Mouse (Mus musculus) lung, postnatal 0 days (tissue): ENCODE measurements around the gene Mmrn2. TPM values are rescaled to one million over a fixed set of nuclear protein-coding genes. Genes with fewer than 3 reads are reported as not detected.
A peak's percentile ranks its signal among the peaks of the same experiment; 100 is the strongest.

Experiments
- ATAC-seq: fragments of 200-750 bp; cut with Nextera tagmentation; 2 replicates; pipeline ENCODE4 v1.8.0; 2017; ENCODE audit warnings: moderate library complexity
- DNase-seq: peaks from one replicate; pipeline ENCODE4 v3.0.0-alpha.2; 2016; ENCODE audit warnings: low spot score
- H3K27ac ChIP-seq: fragments of 300-500 bp; sonication (generic); 2 replicates; pipeline ENCODE4 v1.5.1; 2014; ENCODE audit warnings: antibody characterized with exemption, mild to moderate bottlenecking, low read length, mixed read lengths
- H3K27me3 ChIP-seq: fragments of 300-500 bp; sonication (generic); replicated peaks from 2 replicates; pipeline ENCODE4 v1.6.1; 2014; ENCODE audit warnings: low read length, mixed read lengths; ENCODE audit not compliant: insufficient read depth
- H3K36me3 ChIP-seq: fragments of 300-500 bp; sonication (generic); 2 replicates; pipeline ENCODE4 v1.6.1; 2014; ENCODE audit warnings: low read length, mixed read lengths; ENCODE audit not compliant: insufficient read depth
- H3K4me1 ChIP-seq: fragments of 300-500 bp; sonication (generic); 2 replicates; pipeline ENCODE4 v1.6.1; 2014; ENCODE audit warnings: antibody characterized with exemption, low read depth, low read length, mixed read lengths; ENCODE audit not compliant: insufficient read depth
- H3K4me2 ChIP-seq: fragments of 300-500 bp; sonication (generic); replicated peaks from 2 replicates; pipeline ENCODE4 v1.6.1; 2014; ENCODE audit warnings: low read depth, mild to moderate bottlenecking, low read length, moderate library complexity, mixed read lengths
- H3K4me3 ChIP-seq: fragments of 300-500 bp; sonication (generic); 2 replicates; pipeline ENCODE4 v1.5.1; 2014; ENCODE audit warnings: low read depth, low read length
- H3K9ac ChIP-seq: fragments of 300-500 bp; sonication (generic); replicated peaks from 2 replicates; pipeline ENCODE4 v1.6.1; 2014; ENCODE audit warnings: low read depth, mild to moderate bottlenecking
- H3K9me3 ChIP-seq: fragments of 300-500 bp; sonication (generic); 2 replicates; pipeline ENCODE4 v1.6.1; 2016; ENCODE audit warnings: low read length, mixed read lengths
- CTCF ChIP-seq: IDR thresholded peaks from 2 replicates; pipeline ENCODE4 v1.5.1; 2016; ENCODE audit warnings: antibody characterized with exemption, mild to moderate bottlenecking
- EP300 ChIP-seq: IDR thresholded peaks from 2 replicates; pipeline ENCODE4 v1.6.1; 2016; ENCODE audit warnings: antibody characterized with exemption, mild to moderate bottlenecking, control low read depth
- WGBS: fragments of 180-500 bp; shearing (Covaris S2); extraction: QIAGEN DNeasy Blood & Tissue Kit; methylation state at CpG from one replicate; pipeline ENCODE4 v1.1.7; 2014; 5-methylcytosine and 5-hydroxymethylcytosine counted together
- polyA plus RNA-seq: library from polyadenylated mRNA; unstranded; fragments of >200 nt; fragmentation: Nextera tagmentation; extraction: Ambion mirVana; gene quantifications from 2 replicates; pipeline ENCODE4 v1.2.1, GENCODE M21; 2015

Mmrn2 gene
- polyA plus RNA-seq, 1 experiment from 2014 or later: 15.4 TPM

DNA sequence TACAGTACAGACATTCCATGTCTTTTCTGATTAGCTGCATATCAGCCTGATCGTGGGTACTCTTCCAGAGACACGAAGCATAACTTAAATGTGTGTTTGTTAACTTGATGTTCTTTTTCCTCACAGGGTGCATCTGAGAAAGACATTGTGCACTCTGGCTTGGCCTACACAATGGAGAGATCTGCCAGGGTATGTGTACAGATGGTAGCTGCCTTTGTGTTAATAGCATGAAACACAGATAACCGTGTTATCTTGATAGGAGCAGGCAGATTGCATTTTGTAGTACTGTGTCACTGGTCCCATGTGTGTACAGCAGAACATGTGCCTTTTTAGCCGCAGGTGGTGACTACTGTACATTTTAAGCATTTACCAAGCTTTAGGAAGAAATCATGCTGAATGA lies 33.3 kb upstream of the Mmrn2 start:
- no peaks in the 10 kb centered on the region for H3K27me3 ChIP-seq
- TF ChIP-seq CTCF: no peak
- TF ChIP-seq EP300: no peak
- H3K4me3 ChIP-seq: no peak overlapping the region
- ATAC-seq: no peak
- WGBS: 89% methylated on average over 4 of the region's 4 CpGs
- no peaks in the 10 kb centered on the region for H3K4me1 ChIP-seq
- H3K9ac ChIP-seq: no peak overlapping the region
- H3K9me3 ChIP-seq: no peaks in the 10 kb centered on the region
- H3K36me3 ChIP-seq: peaks cover 16% of the 10 kb centered on the region
- no peak overlapping the region for H3K4me2 ChIP-seq
- no peak for DNase-seq
- H3K27ac ChIP-seq: no peak overlapping the region

DNA sequence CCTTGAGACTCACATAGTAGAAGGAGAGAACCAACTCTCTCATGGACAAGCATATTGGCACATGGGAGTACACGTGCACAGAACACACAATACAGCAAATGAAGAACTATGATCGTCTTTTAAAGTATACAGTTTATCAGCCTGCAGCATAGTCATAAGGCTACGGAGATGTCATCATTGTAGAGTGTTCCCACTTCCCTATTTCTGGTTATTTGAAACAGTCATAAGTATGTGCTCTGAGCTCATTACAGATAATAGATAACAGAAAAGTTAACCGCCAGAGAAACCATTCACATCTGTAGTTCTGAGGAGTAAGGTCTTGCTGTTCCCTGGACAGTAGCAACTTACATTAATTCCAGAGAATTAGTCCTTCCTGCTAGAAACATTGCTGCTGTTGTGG lies 32.2 kb upstream of the Mmrn2 start:
- Histone ChIP-seq H3K27me3 (no peaks in the 10 kb centered on the region), H3K4me1 (no peaks in the 10 kb centered on the region), H3K9me3 (no peaks in the 10 kb centered on the region), H3K36me3 (peaks cover 11% of the 10 kb centered on the region; the same call in 1 of the 2 replicates), H3K4me2 (no peak overlapping the region), H3K4me3 (no peak overlapping the region), H3K9ac (no peak overlapping the region), H3K27ac (no peak overlapping the region)
- no peak for TF ChIP-seq CTCF
- no peak for TF ChIP-seq EP300
- DNase-seq (no peak), ATAC-seq (no peak)
- 90% methylated on average over 4 of the region's 4 CpGs for WGBS

DNA sequence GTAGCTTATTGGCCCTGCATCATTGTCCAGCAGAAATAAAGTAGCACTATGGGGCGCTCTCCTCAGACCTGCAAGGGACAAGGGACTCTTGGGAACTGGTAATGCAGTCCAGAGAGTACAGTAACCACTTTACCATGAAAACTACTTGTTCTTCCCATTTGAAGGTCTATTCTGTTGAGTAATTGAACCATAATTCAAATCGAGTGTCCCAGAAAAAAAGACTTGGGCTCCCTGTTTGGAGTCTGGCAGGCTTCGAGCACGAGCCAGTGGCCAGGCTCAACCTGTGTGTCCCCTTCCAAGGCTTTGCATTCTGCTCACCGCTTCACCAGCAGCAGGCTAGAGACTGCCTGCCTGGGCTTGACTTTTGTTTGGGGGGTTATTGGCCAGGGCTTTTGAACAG lies 30.9 kb upstream of the Mmrn2 start:
- no peaks in the 10 kb centered on the region for H3K4me1 ChIP-seq
- TF ChIP-seq CTCF: no peak
- no peak for TF ChIP-seq EP300
- peaks cover 5% of the 10 kb centered on the region; the same call in 1 of the 2 replicates for H3K36me3 ChIP-seq

DNA sequence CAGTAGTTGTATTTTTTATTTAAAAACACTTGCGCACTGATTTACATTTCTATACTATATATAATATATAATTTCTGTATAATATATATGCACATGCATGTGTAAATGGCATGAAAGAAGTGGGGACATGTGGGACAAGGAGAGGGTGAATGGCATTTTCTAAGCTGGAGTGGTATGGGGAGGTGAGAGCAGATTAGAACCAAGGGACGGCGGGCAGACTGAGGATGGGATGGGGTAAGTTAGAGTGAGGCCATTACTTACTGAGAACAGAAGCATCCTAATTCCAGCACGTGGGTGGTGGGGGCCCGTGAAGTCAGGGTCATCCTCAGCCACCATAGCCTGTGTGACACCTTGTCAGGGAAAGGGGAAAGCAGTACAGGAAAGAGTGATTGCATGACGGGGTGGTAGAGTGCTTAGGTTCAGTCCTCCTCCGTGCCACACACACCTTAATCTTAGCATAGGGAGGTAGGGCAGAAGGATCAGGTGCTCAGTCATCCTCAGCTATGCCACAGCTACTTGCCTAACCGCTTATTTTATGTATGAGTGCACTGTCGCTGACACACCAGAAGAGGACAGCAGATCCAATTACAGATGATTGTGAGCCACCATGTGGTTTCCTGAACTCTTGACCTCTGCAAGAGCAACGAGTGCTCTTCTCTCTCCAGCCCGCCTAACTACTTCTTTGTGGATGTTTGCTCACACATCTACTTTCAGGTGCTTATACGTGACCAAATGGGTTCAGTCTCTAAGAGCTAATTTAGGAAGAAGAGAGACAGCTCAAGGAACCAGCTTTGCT lies 29.3 kb upstream of the Mmrn2 start:
- Histone ChIP-seq H3K4me2 (no peak overlapping the region), H3K4me1 (no peaks in the 10 kb centered on the region), H3K9ac (no peak overlapping the region), H3K27me3 (no peaks in the 10 kb centered on the region), H3K27ac (no peak overlapping the region), H3K4me3 (no peak overlapping the region), H3K9me3 (no peaks in the 10 kb centered on the region), H3K36me3 (no peaks in the 10 kb centered on the region)
- WGBS: 45% methylated on average over 12 of the region's 12 CpGs
- DNase-seq (peak; percentile 81), ATAC-seq (peak; percentile 65)
- TF ChIP-seq EP300: no peak
- TF ChIP-seq CTCF: peak; percentile 68

More for the DNA sequence above, 30.9 kb upstream of the Mmrn2 start:
- no peak overlapping the region for H3K4me2 ChIP-seq
- 92% methylated on average over 5 of the region's 5 CpGs for WGBS
- no peak overlapping the region for H3K9ac ChIP-seq
- no peaks in the 10 kb centered on the region for H3K27me3 ChIP-seq
- no peaks in the 10 kb centered on the region for H3K9me3 ChIP-seq
- ATAC-seq (no peak), DNase-seq (no peak)
- no peak overlapping the region for H3K27ac ChIP-seq
- H3K4me3 ChIP-seq: no peak overlapping the region

DNA sequence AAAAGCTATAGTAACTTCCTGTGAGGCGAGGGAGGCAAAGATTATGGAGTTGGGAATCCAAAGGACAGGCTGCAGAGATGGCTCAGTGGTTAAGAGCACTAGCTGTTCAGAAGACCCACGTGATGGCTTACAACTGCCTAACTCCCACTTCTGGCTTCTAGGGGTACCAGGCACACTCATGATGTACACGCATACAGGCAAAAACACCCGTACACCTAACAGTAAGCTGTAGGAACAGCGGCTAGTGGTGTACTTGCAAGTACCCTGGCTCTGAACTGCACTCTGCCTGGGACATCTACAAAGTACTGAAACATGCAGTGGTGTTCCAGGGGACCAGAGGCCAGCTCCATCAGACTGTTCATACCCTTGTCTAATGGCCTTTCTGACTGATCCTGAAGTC lies 28.2 kb upstream of the Mmrn2 start:
- Histone ChIP-seq H3K4me1 (no peaks in the 10 kb centered on the region), H3K27ac (no peak overlapping the region), H3K4me3 (no peak overlapping the region), H3K9ac (no peak overlapping the region), H3K4me2 (no peak overlapping the region), H3K9me3 (no peaks in the 10 kb centered on the region), H3K36me3 (no peaks in the 10 kb centered on the region), H3K27me3 (no peaks in the 10 kb centered on the region)
- 94% methylated on average over 5 of the region's 5 CpGs for WGBS
- DNase-seq (no peak), ATAC-seq (no peak)
- TF ChIP-seq CTCF: no peak
- no peak for TF ChIP-seq EP300

DNA sequence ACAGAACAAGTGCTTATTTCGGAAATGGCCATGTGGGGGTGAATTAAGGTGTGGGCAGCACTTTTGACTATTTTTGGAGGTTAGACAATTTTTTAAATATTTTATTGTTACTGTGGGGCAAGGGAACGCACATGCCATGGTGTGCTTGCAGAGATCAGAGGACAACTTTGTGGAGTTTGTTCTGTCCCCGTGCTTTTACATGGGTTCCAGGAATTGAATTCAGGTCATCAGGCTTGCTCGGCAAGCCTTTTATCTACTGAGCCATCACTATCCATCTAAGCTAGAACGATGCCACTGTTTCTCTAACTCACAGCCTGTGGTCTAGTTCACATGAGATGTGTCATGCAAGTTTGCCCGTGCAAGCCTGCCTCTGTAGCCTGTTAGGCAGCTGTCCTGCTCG lies 27.0 kb upstream of the Mmrn2 start:
- no peak overlapping the region for H3K4me3 ChIP-seq
- 61% methylated on average over 7 of the region's 7 CpGs for WGBS

More for the DNA sequence above, 27.0 kb upstream of the Mmrn2 start:
- no peak overlapping the region for H3K27ac ChIP-seq
- no peaks in the 10 kb centered on the region for H3K4me1 ChIP-seq
- DNase-seq: no peak
- ATAC-seq: no peak
- H3K9me3 ChIP-seq: no peaks in the 10 kb centered on the region
- no peak overlapping the region for H3K4me2 ChIP-seq
- H3K27me3 ChIP-seq: no peaks in the 10 kb centered on the region
- no peak overlapping the region for H3K9ac ChIP-seq
- no peaks in the 10 kb centered on the region for H3K36me3 ChIP-seq
- TF ChIP-seq CTCF (no peak), EP300 (no peak)
